Mouse (Mus musculus): ENCODE results near the gene Slc39a5.

Slc39a5 gene

DNA sequence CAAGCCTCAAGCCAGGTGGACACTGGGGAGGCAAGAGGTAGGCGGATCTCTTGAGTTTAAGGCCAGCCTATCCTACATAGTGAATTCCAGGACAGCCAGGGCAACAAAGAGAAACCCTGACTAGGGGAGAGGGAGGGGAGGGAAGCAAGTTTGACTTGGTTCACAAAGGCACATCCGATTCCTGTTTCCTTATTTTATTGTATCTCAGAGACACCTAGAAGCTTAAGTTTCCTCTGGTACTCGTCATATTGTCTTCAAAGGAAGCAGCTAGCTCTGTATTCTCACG lies 9.5 kb upstream of the Slc39a5 start:
- DNase-seq (ENCODE audit: low spot score) = peak; percentile 48

DNA sequence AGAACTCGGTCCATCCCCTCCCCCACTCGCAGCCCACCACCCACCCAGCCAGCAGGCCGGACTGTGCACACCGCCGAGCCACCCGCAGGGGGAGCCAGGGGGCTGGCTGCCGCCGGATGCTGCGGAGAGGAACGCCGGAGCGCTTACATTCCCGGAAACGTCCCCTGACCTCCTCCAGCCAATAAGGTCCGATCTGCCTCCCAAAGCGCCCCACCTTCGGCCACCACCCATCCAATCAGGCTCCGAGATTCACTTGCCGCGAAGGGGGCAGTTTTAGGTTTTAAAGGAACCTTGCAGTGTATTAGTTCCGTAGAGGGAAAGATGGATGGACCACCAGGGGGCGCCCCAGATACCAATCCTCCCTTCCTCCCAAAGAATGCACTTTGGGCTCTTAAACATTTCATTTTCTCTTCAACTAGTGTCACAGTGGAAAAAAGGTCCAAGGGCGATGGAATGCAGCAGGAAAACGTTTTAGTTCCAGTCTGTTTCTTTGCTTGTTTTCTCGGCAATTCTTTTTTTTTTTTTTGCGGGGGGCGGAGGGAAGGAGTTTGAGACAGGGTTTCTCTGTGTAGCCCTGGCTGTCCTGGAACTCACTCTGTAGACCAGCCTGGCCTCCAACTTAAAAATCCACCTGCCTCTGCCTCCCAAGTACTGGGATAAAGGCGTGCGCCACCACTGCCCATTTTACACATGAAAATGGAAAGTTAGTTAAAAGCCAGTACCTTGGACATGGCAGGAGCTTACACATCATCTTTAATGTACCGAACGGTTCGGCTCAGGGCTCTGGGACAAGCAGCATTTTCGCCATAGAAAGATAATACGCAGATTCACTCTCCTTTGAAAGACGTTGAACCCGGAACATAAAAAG lies 8.9 kb upstream of the Slc39a5 start:
- peak; percentile 98 for DNase-seq (ENCODE audit: low spot score)

DNA sequence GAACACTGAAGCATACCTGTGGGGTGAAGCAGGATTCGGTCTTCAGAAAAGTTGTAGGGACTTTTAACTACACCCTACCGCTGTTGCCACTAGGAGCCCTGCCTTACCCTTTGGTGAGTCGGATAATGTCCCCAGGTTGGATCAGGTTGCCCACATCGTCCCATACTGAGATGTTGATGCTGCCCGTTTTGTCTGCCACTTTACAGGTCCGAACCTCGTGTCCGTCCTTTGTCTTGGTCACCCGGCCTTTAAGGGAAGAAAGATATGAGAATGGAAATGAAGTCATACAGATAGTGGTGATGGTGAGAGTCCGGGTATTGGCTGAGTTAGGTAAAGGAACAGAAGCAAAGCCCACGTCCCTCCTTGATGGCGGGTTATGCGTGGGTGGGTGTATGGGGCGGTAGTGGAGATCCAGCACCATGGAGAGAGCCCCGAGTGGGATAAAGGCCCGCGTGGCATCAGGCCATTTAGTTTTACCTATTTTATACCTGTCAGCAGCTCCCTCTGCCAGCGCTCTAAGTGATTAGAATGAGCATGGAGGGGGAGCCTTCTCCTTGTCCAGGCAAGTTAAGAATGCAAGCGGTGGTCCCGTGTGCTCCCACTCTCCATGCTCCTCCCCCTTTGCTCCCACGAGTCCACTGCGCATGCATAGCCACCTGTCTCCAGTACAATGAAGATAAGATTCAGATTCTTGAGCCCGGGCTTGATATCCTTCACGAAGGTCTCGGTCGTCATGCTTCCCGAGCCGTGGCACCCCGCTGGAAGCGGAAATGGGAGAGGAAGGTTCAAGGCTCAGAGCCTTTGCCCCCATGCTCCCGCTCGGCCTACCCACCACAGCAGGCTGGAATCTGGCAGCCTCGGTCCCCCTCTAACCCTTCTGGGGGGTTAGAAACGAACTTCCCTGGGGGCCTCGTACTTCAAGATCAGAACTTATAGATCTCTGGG lies 7.8 kb upstream of the Slc39a5 start:
- DNase-seq (ENCODE audit: low spot score) = peak; percentile 29

DNA sequence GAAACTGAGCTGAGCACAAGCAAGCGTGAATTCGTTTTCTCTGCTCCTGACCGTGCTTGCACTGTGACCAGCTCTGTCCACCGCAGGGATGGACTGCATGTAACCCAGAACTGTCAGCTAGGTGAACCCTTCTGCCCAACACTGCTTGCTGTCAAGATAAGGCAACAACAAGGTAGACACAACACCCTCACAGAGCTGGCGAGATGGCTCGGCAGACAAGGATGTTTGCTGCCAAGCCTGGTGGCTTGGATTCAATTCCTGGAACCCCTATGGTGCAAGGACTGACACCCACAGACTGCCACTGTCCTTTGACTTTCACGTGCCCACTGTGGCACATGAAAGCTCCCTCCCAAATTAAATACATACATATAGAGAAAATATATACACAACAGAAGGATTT lies 2.9 kb upstream of the Slc39a5 start:
- DNase-seq (ENCODE audit: low spot score) = no peak

DNA sequence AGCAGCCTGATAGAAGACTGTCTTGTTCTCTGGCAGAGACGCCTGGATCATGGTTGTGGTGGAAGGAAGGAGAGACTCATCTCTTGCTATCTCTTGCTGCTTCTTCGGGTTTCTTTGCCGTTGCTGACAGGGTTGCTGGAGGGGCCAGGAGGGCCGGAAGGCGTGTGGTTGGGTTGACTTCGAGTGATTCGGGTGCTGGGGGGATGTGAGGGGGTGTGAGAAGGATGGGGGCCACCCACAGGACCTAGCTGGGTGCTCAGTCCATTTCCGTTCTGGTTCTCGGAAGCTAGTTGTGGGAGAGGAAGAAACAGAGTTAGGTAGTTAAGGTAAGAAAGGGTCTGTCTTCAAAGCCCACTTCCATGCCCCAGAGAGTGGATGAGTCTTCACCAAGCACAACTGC lies 609 bp upstream of the Slc39a5 start:
- no peak for DNase-seq (ENCODE audit: low spot score)

DNA sequence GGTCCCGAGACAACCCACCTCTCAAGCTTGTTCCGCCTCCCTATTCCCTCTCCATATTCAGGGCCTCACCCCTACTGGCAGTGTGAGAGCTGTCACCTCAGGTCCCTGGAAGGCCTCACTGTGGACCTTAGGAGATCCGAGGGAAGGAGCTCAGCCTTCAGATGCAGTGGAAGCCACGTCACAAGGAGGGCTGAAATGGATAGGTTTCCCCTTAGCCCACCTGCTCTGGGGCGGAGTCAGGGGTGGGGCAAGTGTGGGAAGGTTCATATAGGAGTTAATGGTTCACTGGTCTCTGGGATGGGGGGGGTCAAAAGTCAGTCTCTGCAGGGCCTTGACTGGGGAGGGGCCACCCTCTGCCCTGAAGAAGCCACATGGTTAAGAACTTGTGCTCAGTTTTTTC lies 691 bp downstream of the Slc39a5 start:
- no peak for DNase-seq (ENCODE audit: low spot score)

DNA sequence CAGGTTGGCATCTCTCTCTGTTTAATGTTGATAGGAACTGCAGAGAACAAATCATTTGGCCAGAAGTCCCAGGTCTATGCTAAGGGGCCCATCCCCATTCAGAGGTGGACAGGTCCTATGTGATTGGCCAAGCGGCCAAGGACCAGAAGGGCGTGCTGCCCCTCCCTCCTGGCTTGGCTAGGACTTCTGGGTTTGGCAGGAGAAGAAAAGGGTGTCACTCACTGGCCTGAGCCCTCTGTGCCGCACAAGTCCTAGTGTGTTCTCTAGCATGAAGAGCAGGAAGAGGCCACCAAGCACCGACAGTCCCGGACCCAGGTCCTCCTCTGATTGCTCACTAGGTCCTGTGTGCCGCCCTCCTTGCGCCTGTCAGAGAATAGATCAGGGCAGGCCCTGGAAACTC lies 3.6 kb downstream of the Slc39a5 start:
- DNase-seq (ENCODE audit: low spot score) = no peak

DNA sequence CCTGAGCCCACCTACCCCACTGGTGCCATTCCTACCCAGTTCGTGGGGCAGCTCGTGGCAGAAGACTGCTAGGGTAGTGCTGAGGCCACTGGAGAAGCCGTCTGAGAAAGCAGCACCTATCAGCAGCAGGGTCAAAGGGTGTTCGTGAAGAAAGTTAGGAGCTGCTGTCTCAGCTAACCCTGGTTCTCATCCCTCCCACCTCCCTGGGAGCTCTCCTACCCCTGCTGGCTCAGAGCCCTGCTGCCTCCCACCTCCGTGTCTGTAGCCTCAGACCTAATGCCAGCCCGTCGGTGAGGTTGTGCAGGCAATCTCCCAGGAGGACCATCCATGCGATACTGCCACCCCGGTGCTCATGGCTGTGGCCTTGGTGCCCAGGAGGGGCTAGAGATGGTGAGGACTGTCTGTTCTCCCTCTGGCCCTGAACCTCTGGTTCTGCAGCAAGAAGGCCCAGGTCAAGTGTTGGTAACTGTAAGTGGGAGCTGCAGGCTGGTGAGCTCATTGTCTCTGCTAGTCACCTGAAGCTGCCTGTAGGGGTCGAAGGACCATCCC lies 4.2 kb downstream of the Slc39a5 start:
- DNase-seq (ENCODE audit: low spot score) = no peak

DNA sequence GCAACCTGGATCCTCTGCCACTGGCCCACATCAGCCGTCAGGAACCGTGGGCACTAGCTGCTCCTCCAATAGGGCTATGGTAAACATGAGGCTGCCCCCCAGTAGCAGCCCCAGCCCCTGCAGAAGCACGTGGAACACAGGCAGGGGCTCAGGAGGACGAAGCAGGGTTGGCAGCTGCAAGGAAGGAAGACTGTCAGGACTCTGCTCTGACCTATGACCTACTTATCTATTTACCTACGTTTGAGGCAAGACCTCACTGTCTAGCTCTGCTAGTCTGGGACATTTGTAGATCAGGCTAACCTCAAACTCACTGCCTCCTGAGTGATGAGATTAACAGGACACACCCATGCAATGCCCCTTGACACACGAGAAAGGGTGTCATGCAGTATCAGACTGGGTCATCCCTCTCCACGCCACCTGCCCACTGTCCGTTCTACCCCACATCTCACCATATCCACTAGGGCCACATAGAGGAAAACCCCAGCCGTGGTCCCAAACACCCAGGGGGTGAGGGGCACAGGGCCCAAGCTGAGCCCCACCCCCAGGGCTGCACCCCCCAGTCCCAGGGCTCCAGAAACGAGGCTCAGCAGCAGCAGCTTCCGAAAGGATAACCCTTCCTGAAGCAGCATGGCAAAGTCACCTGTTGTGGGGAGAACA lies 4.9 kb downstream of the Slc39a5 start:
- no peak for DNase-seq (ENCODE audit: low spot score)

DNA sequence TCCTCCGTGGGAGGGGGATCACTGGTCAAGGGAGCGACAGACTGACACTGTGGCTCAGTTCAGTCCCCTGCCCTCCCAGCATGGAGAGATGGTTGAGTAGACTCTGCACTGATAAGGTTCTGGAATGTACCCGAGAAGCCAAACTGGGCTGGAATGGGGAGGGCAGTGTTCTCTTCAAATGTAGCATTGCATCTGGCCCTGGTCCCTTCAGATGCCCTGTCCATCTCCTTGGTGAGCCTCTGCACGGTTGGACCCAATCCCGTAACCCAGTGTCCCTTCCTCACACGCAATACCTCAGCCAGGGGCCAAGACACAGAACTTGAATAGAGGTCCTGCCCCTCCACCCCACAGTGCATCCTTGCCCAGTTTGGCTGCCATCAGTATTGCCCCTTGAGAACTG lies 9.2 kb downstream of the Slc39a5 start:
- DNase-seq (ENCODE audit: low spot score) = no peak

DNA sequence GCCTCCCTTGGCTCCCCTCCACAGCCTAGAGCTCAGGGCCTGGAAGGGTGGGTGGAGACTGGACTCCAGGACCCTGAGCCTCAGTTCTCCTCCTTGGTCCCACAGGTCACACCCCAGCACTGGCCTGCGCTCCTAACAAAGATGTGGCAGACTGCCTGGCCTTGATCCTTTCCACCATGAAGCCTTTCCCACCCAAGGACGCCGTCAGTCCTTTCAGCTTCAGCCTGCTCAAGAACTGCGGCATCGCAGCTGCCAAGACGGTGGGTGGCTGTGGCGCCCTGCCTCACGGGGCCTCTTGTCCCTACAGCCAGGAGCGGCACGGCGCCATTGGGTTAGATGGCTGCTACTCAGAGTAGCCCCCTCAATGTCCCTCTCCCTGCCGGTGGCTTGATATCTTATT lies 10.7 kb downstream of the Slc39a5 start:
- no peak for DNase-seq (ENCODE audit: low spot score)

DNA sequence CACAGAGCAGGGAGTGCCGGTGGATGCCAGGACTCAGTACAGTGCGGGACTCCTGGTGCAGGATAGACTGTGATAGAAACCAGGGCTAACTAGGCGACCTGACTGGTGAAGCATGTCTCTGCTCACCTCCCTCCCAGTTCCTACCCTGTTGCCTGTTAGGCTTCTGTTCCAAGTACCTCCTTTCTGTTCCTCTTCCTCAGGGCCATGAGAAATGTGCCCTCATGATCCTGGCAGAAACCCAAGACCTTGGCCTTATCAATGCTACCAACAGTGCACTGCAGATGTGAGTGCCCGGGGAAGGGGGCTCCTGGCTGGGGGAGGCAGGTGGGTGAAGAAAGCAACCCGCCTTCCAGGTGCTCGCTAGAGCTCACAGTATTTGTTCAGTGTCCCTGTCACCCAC lies 11.5 kb downstream of the Slc39a5 start:
- no peak for DNase-seq (ENCODE audit: low spot score)

DNA sequence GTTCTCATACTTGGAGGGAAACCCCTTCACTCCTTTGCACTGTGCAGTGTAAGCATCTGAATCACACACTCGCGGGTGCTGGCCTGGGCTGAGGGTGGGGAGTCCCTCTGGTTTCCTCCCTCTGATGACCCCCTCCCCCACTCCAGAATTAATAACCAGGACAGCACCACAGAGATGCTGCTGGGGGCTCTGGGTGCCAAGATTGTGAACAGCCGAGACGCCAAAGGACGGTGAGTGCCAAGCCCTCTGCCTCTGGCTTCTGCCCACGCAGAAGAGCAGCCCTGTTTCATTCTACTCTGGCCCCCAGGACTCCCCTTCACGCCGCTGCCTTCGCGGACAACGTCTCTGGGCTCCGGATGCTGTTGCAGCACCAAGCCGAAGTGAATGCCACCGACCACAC lies 12.1 kb downstream of the Slc39a5 start:
- no peak for DNase-seq (ENCODE audit: low spot score)

DNA sequence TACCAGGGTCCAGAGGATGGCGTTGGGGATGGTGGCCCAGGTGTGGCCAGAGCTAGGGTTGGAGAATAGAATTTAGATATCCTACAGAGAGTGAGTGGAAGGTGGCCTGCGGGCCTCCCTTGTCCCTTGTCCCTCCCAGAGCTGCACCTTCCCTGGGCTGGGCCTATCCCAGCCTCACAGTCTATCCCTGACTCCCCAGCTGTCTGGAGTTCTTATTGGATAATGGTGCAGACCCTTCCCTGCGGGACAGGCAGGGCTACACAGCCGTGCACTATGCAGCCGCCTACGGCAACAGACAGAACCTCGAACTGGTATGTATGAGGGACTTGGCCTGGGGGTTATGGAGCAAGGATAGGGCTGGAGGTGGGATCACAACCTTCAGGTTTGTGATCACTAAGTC lies 15.1 kb downstream of the Slc39a5 start:
- DNase-seq (ENCODE audit: low spot score) = no peak

DNA sequence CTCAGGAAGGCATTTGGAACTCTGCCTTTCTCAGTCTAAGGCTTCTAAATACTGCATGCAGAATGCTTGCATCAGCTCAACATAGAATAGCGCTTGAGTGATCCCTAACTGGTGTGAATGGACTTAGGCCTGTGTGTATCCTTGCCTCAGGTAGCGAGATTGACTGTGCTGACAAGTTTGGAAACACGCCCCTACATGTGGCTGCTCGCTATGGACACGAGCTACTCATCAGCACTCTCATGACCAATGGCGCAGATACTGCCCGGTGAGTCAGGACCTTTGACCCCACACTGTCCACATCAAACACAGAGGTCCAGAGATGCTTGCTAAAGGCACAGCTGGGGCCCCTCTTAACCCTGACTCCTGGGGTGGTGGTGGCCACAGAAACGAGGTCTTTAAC lies 18.5 kb downstream of the Slc39a5 start:
- DNase-seq (ENCODE audit: low spot score) = no peak

DNA sequence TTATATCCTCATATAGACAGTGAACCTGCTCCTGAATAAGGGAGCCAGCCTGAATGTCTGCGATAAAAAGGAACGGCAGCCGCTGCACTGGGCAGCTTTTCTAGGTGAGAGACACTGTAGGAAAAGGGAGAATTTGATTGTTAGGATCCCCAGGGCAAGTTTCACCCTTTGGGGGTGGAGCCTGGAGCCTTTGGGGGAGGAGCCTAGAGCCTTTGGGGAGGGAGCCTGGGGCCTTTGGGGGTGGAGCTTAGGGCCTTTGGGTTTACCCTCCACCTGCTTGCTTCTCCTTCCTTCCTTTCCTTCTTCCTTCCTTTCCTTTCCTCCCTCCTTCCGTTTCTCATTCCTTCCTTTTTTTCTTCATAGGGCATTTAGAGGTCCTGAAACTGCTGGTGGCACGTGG lies 20.5 kb downstream of the Slc39a5 start:
- peak; percentile 56 for DNase-seq (ENCODE audit: low spot score)

DNA sequence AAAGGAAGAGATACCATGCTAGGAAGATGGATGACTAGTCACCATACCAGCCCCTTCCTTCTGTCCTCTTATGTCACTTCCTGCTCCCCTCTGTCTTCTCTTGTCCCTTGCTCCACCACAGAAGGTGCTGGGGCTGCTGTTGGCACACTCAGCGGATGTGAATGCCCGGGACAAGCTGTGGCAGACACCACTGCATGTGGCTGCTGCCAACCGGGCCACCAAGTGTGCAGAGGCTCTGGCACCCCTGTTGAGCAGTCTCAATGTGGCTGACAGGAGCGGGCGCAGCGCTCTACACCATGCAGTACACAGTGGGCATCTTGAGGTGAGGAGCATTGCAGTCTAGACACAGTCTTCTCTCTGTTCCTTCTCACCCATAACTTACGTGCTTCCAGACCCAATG lies 21.8 kb downstream of the Slc39a5 start:
- no peak for DNase-seq (ENCODE audit: low spot score)

DNA sequence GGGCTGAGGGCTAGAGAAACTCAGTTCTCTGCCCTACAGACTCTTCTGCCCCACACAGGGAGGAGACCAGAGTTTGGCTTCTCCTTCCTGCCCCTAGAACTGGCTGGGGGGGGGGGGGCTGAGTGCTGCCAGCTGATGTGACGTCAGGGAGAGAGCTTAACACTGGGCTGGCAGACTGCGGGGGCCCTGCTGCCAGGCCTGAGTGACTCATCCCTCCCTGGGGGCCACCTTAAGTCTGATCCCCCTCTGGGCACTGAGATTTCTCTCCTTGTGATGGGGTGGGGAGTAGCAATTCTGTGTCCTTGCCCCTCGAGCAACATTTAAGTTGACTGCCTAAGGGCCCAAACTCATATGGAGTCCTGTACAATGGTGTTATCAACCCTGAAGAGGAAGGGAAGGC lies 22.6 kb downstream of the Slc39a5 start:
- no peak for DNase-seq (ENCODE audit: low spot score)

DNA sequence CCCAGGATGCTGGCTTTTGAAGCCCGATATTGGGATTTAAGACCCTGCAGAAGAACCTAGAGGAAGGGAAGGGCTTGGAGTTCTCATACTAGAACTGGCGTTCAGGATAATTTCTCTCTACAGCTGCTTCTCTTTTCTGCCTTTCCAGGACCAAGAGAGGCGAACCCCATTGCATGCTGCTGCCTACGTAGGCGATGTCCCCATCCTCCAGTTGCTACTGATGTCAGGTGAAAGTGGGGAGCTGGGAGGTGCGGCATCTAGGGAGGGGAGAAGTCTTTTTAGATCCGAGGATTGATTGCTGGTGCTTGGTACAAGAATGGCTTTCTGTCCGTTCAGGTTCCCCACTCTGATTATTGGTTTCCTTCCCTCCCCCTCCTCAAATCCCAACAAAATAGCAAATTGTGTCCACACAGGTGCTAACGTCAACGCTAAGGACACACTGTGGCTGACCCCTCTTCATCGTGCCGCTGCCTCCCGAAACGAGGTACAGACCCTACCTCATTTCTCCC lies 23.0 kb downstream of the Slc39a5 start:
- DNase-seq (ENCODE audit: low spot score) = no peak

DNA sequence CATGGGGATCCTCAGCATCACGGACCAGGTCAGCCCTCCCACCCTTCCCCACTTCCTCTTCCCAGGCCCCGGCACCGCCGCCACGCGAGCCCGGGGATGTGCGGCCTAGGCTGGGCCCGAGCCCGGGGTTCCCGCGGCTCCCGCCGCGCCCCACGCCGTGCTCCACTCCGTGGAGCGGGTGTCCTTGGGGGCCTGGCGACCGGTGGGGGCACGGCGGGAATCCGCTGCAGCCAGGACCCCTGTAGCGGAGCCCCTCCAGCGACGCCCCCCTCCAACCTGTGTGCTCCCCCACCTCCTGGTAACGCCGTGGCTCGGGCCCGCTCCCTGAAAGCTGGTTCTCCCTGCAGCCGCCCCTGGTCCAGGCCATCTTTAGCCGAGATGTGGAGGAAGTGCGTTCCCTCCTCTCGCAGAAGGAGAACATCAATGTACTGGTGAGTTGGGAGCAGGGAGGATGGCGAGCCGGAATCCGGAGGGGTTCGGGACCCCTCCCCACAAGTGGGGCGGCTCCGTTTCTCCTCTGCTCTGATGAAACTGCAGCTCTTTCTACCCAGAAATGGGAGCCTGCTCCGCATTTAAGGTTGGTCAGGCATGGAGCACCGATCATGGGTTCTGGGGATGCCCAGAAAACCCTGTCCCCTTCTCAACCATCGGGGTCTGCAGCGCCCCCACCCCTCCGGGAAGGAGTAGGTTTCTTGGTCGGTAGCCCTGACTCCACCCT lies 23.6 kb downstream of the Slc39a5 start:
- DNase-seq (ENCODE audit: low spot score) = no peak

DNA sequence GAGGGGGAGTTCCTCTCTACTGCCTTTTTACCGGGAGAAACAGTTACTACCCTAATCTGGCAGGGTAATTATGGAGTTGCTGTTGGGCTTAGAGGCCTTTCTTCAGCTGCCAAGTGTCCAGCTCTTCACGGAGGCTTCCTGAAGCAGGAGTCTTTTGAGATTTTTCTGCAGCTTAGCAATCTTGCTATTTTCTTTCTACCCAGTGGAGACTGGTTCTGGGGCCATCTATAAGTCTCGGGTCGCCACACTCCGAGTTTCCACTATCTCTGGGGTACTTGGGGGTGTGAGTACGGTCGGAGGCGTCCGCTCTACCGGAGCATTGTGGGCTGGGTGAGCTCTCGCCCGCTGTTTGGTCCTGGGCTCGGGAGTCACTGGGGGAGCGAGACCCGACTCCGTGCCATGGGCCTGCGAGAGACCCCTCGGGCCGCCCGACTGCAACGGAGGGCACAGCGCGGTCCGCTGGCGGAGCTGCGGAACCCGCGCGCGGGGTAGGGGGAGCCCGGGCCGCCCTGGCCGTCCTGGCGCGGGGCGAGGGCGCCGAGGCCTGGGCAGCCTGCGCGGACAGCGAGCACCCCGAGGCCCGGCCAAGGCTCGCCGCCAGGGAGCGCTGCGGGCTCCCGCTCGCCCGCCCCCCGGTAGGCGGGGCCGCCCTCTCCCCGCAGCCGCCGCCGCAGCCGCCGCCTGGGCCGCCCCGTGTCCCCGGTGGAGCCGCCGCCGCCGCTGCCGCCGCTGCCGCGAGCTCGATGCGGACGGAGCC lies 24.4 kb downstream of the Slc39a5 start, which contains the start of gene Ankrd52:
Ankrd52 (plus strand) TSS at position 661 of the 757 bp plus-strand sequence.
- DNase-seq (ENCODE audit: low spot score) = peak; percentile 72
